Mouse (Mus musculus) hindbrain, embryonic 15.5 days (tissue): ENCODE results near the gene Pax1. TPM values are rescaled to one million over a fixed set of nuclear protein-coding genes. Genes with fewer than 3 reads are reported as not detected.

ENCODE experiments used
- ATAC-seq: fragments of 200-750 bp; cut with Nextera tagmentation; 2 replicates; pipeline ENCODE4 v1.8.0; 2017; ENCODE audit warnings: low read depth, moderate number of reproducible peaks, moderate TSS enrichment; ENCODE audit not compliant: low FRiP score
- H3K27ac ChIP-seq: fragments of 300-500 bp; sonication (generic); replicated peaks from 2 replicates; pipeline ENCODE4 v1.5.1; 2015; ENCODE audit warnings: mild to moderate bottlenecking, inconsistent platforms
- H3K27me3 ChIP-seq: fragments of 300-500 bp; sonication (generic); 2 replicates; pipeline ENCODE4 v1.6.1; 2015; ENCODE audit warnings: control low read depth, inconsistent platforms
- H3K36me3 ChIP-seq: fragments of 300-500 bp; sonication (generic); 2 replicates; pipeline ENCODE4 v1.6.1; 2015; ENCODE audit warnings: control low read depth, inconsistent platforms
- H3K4me1 ChIP-seq: fragments of 300-500 bp; sonication (generic); replicated peaks from 2 replicates; pipeline ENCODE4 v1.6.1; 2015; ENCODE audit warnings: control low read depth, inconsistent platforms
- H3K4me2 ChIP-seq: fragments of 300-500 bp; sonication (generic); 2 replicates; pipeline ENCODE4 v1.6.1; 2015; ENCODE audit warnings: moderate library complexity, mild to moderate bottlenecking, inconsistent platforms
- H3K4me3 ChIP-seq: fragments of 300-500 bp; sonication (generic); 2 replicates; pipeline ENCODE4 v1.5.1; 2015; ENCODE audit warnings: mild to moderate bottlenecking, inconsistent platforms
- H3K9ac ChIP-seq: fragments of 300-500 bp; sonication (generic); 2 replicates; pipeline ENCODE4 v1.6.1; 2015; ENCODE audit warnings: inconsistent platforms
- H3K9me3 ChIP-seq: fragments of 300-500 bp; sonication (generic); 2 replicates; pipeline ENCODE4 v1.6.1; 2016; ENCODE audit warnings: control low read depth, inconsistent platforms
- WGBS: fragments of 180-500 bp; shearing (Covaris S2); methylation state at CpG from one replicate; pipeline ENCODE4 v1.1.7; 2015; 5-methylcytosine and 5-hydroxymethylcytosine counted together
- polyA plus RNA-seq: library from polyadenylated mRNA; unstranded; fragments of >200 nt; fragmentation: Nextera tagmentation; extraction: Ambion mirVana; gene quantifications from 2 replicates; pipeline ENCODE4 v1.2.1, GENCODE M21; 2015

Gene Pax1
- polyA plus RNA-seq, 1 experiment from 2014 or later: not detected

DNA sequence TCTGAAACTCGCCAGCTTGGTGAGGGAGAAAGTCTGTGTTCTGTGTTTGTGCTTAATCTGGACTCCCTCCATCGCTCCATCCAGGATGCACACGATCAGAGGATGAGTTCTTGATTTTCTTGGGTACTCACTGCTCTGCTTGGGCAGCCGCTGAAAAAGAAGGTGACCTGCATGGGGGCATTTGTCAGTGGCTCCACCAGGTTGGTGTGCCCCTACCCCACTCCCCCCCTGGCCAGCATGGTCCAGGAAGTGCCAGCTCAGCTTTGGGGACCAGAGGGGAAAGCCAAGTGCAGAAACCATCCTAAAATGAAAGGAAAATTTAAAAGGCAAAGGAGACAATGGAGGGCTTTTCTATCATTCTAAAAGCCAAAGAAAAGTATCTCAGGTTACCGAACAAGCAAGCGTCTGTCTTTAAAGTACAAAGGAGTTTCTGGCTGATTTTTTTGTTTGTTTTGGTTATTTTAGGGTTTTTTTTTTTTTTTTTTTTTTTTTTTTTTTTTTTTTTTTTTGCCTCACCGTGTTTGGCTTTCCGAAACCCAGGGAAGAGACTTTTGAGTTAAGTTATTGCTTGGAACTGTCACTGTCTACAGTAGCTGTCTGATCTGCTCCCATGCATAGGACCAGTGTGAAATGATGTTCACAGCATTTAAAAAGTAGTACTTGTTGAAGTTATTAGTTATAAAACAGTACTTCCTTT, 13.4 kb downstream of the Pax1 start:
- H3K9me3 ChIP-seq: no peaks in the 10 kb centered on the region
- H3K9ac ChIP-seq: no peak overlapping the region
- no peak overlapping the region for H3K4me3 ChIP-seq
- peaks cover 88% of the 10 kb centered on the region for H3K27me3 ChIP-seq
- no peaks in the 10 kb centered on the region for H3K4me1 ChIP-seq
- H3K27ac ChIP-seq: no peak overlapping the region
- ATAC-seq: no peak
- no peaks in the 10 kb centered on the region for H3K36me3 ChIP-seq
- no peak overlapping the region for H3K4me2 ChIP-seq
- 10% methylated on average over 8 of the region's 8 CpGs for WGBS

DNA sequence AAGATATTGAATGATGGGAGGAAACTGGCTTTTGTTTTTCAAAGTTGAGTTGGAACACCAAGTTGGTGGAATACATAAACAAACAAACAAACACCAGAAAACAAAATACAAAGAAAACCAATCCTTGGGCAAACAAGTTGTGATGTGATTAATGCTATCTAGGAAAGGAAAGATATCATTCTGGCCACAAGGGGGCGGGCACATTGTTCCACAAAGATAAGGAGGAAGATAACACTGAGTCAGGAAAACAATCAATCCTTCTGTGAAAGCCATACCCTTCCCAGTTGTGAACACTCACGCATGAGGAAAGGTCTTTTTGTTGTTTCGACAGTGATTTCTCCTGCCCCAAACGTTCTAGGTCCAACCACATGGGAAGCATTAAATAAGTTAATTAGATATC, 17.2 kb downstream of the Pax1 start:
- WGBS: 11% methylated on average over 4 of the region's 4 CpGs
- Histone ChIP-seq H3K4me3 (no peak overlapping the region), H3K4me1 (no peaks in the 10 kb centered on the region), H3K27ac (no peak overlapping the region), H3K9me3 (no peaks in the 10 kb centered on the region), H3K36me3 (no peaks in the 10 kb centered on the region), H3K9ac (no peak overlapping the region), H3K27me3 (peaks cover 52% of the 10 kb centered on the region), H3K4me2 (no peak overlapping the region)
- no peak for ATAC-seq

DNA sequence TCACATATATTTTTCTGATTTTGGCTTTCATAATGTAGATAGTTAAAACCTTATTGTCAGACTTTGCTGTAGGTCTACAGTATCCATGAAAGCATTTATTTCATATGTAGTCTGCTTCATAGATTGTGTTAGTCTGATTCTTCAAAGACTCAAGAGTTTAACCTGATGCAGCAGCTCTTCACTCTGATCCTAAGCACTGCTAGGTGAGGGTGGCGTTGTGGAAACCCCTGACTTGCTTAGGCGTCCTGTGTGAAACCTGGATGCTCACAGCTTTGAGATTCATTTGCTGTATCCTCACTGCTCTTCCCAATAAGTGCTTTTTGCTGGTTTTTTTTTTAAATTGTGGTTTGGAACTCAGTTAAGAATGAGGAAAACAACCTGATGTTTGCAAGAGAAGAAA, 21.6 kb downstream of the Pax1 start:
- H3K9me3 ChIP-seq: no peaks in the 10 kb centered on the region
- H3K4me2 ChIP-seq: no peak overlapping the region
- no peak for ATAC-seq
- H3K4me3 ChIP-seq: no peak overlapping the region
- H3K9ac ChIP-seq: no peak overlapping the region
- no peak overlapping the region for H3K27ac ChIP-seq
- WGBS: 91% methylated on average over 2 of the region's 2 CpGs
- no peaks in the 10 kb centered on the region for H3K36me3 ChIP-seq
- H3K4me1 ChIP-seq: no peaks in the 10 kb centered on the region
- H3K27me3 ChIP-seq: peaks cover 9% of the 10 kb centered on the region

DNA sequence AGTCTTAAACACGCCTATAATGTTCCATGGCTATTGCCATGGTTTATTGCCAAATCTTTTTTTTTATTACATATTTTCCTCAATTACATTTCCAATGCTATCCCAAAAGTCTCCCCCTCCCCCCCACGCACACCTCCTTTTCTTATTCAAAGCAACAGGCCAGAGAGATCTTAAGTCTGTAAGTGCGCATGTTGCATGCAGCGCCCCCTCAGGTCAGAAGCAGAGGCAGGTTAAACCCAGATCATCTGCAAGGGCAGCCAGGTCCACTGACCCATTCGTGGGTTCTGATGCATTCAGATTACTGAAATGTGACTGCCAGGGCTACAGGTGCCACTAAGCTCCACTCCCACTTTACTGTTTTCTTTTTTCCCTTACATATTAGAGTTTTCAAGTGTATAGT, 25.2 kb downstream of the Pax1 start:
- Histone ChIP-seq H3K4me3 (no peak overlapping the region), H3K36me3 (no peaks in the 10 kb centered on the region), H3K9ac (no peak overlapping the region), H3K4me2 (no peak overlapping the region), H3K27me3 (no peaks in the 10 kb centered on the region), H3K4me1 (no peaks in the 10 kb centered on the region), H3K9me3 (no peaks in the 10 kb centered on the region), H3K27ac (no peak overlapping the region)
- WGBS: 60% methylated on average over 5 of the region's 5 CpGs
- ATAC-seq: no peak

DNA sequence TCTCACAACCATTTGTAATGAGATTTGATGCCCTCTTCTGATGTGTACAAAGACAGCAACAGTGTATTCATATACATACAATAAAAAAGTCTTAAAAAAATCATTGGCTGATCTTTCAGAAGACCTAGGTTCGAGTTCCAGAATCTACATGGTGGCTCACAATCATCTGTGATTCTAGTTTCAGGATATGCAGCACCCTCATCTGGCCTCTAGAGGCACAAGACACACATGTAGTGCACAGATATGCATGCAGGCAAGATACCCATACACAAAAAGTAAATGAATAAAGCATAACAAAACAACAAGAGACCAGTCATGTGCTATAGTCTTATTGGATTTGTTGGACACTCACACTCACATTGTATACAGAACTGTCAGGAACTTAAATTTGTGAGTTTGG, 47.6 kb downstream of the Pax1 start:
- no peak for ATAC-seq
- WGBS: 75% methylated on average over 1 of the region's 1 CpGs

DNA sequence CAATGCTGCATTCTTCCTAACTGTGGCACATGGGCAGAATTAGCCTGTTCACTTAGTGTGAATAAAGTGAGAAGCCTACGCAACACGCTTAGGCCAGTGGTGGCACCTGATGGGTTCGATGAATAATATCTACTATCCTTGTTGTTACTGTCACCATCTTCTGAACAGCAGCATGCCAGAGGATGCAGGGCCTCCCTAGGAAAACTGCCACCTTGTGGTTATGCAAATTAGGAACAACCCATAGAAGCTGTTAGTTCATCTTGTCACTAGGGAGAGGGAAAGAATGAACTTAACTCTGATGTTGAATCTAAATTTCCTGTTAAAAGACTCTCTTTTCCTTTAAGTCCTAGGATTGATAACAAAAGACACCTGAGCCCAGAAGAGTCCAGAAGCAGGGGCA, 53.3 kb downstream of the Pax1 start:
- no peaks in the 10 kb centered on the region for H3K27me3 ChIP-seq
- no peaks in the 10 kb centered on the region for H3K4me1 ChIP-seq
- no peak overlapping the region for H3K4me2 ChIP-seq
- no peak for ATAC-seq
- WGBS: 88% methylated on average over 3 of the region's 3 CpGs
- no peak overlapping the region for H3K4me3 ChIP-seq
- no peak overlapping the region for H3K9ac ChIP-seq
- H3K9me3 ChIP-seq: no peaks in the 10 kb centered on the region
- H3K27ac ChIP-seq: no peak overlapping the region
- no peaks in the 10 kb centered on the region for H3K36me3 ChIP-seq

More for the DNA sequence above, 47.6 kb downstream of the Pax1 start:
- H3K27ac ChIP-seq: no peak overlapping the region
- no peaks in the 10 kb centered on the region for H3K4me1 ChIP-seq
- H3K4me2 ChIP-seq: no peak overlapping the region
- H3K4me3 ChIP-seq: no peak overlapping the region
- no peaks in the 10 kb centered on the region for H3K9me3 ChIP-seq
- H3K27me3 ChIP-seq: no peaks in the 10 kb centered on the region
- H3K9ac ChIP-seq: no peak overlapping the region
- H3K36me3 ChIP-seq: no peaks in the 10 kb centered on the region

DNA sequence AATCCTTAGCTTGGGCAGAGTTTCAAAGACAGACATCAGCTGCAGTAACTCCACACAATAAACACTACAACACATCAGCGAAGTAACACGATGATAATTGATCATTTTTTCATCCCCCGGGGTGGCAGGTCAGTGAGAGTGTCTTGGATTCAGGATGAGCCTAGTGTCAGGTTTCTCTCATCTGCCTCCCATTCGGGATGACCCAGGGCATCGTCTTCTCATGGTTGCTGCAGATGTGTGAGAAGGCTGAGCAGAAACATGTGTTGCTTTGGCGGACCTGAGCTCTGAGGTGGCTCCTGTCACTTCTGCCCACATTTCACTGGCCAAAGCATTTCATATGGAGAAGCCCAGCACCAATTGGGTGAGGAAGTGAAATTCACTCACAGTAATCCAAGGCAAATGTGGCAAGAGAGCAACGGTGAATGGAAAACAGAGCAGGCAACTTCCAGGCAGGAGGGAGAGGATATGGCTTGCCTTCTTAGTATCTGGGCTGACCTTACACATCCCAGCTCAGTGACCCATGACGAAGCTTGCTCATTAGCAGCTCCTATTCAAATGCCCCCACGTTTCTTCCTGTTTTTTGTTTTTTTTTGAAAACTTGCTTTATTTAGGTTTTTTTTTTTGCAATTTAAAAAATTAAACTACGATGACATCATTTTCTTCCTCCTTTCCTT, 63.0 kb downstream of the Pax1 start:
- H3K9ac ChIP-seq: no peak overlapping the region
- no peaks in the 10 kb centered on the region for H3K27me3 ChIP-seq
- no peaks in the 10 kb centered on the region for H3K4me1 ChIP-seq
- no peak overlapping the region for H3K4me2 ChIP-seq
- H3K4me3 ChIP-seq: no peak overlapping the region
- no peak overlapping the region for H3K27ac ChIP-seq
- no peaks in the 10 kb centered on the region for H3K36me3 ChIP-seq
- ATAC-seq: no peak
- 47% methylated on average over 10 of the region's 10 CpGs for WGBS
- H3K9me3 ChIP-seq: no peaks in the 10 kb centered on the region

DNA sequence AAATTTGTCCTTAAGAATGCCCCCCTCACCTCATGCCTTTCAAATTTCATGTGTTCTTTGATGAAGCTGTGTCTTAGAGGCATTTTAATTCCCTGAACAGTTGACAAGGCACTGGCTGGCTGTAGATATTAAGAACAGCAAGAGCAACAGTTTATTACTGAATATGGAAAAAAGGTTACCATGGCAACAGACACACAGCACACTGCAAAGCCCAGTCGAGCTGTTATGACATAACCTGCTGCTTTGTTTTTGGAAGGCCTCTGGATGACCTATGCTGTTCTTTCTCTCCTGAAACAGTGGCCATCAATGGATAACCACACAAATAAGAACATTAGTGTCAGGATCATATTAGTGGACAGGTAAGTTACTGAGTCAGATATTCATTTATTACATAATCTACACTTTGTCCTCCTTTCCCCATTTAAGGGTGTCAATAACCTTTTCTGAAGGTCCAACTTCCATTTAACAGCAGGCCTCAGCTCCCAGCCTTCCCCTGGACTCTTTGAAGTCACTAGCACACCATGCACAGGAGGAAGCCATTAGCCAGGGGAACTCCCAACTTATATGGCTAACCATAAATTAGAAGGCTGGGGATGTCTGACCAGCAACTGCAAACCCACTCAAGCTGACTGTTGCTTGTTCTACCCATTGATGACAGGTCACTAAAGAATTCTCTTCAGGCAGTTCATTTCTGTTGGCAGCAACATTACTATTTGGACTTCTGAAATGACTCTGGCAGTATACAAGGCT, 68.1 kb downstream of the Pax1 start:
- H3K36me3 ChIP-seq: no peaks in the 10 kb centered on the region
- WGBS: 11% methylated on average over 1 of the region's 1 CpGs
- ATAC-seq: peak; percentile 81; the same call in 1 of the 2 replicates
- H3K9me3 ChIP-seq: no peaks in the 10 kb centered on the region
- no peak overlapping the region for H3K27ac ChIP-seq
- H3K4me2 ChIP-seq: no peak overlapping the region
- no peaks in the 10 kb centered on the region for H3K4me1 ChIP-seq
- no peaks in the 10 kb centered on the region for H3K27me3 ChIP-seq
- no peak overlapping the region for H3K4me3 ChIP-seq
- no peak overlapping the region for H3K9ac ChIP-seq

DNA sequence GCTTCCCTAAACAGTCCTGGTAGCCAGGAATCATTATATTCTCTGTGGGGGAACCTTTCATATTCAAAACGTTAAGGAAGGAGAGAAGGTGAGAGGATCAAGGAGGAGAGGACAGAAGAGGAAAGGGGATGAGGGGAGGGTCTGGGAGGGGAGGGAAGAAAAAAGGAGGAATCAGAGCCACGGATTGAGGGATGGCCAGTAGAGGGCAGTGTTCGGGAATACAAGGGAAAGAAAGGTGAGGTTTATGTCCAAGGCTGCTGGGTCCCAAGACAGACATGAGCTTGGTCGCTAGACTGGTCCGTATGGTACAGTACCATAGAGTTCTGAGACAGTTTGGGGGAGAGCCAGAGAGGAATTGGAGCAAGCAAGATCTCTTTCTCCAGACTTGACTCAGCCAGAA, 71.4 kb downstream of the Pax1 start:
- no peak overlapping the region for H3K4me2 ChIP-seq
- ATAC-seq: no peak
- H3K9me3 ChIP-seq: no peaks in the 10 kb centered on the region
- H3K4me1 ChIP-seq: no peaks in the 10 kb centered on the region
- H3K27me3 ChIP-seq: no peaks in the 10 kb centered on the region
- no peak overlapping the region for H3K9ac ChIP-seq
- H3K27ac ChIP-seq: no peak overlapping the region
- H3K4me3 ChIP-seq: no peak overlapping the region
- 29% methylated on average over 5 of the region's 5 CpGs for WGBS
- H3K36me3 ChIP-seq: no peaks in the 10 kb centered on the region

Other genes with a start within 250 kb of the Pax1 start
- 2.5 TPM in 2 replicates for gene Nkx2-2, start 167.7 kb upstream of the Pax1 start, polyA plus RNA-seq